Mouse (Mus musculus) stomach, embryonic 14.5 days (tissue): ENCODE data around the gene Arrb1. TPM values are rescaled to one million over a fixed set of nuclear protein-coding genes. Genes with fewer than 3 reads are reported as not detected.

Experiments used
- ATAC-seq: fragments of 200-750 bp; cut with Nextera tagmentation; 2 replicates; pipeline ENCODE4 v1.8.0; 2017; ENCODE audit warnings: low read depth, moderate TSS enrichment; ENCODE audit not compliant: insufficient number of reproducible peaks, insufficient read depth, low FRiP score
- H3K27ac ChIP-seq: fragments of 300-500 bp; sonication (generic); 2 replicates; pipeline ENCODE4 v1.5.1; 2014; ENCODE audit warnings: mild to moderate bottlenecking, low read length, moderate library complexity, mixed read lengths
- H3K27me3 ChIP-seq: fragments of 300-500 bp; sonication (generic); 2 replicates; pipeline ENCODE4 v1.6.1; 2014; ENCODE audit warnings: low read length, control low read depth, mixed read lengths; ENCODE audit not compliant: control insufficient read depth, insufficient read depth
- H3K36me3 ChIP-seq: fragments of 300-500 bp; sonication (generic); 2 replicates; pipeline ENCODE4 v1.6.1; 2014; ENCODE audit warnings: mild to moderate bottlenecking, control low read depth, low read length, moderate library complexity, mixed read lengths; ENCODE audit not compliant: control insufficient read depth, insufficient read depth
- H3K4me1 ChIP-seq: fragments of 300-500 bp; sonication (generic); 2 replicates; pipeline ENCODE4 v1.6.1; 2014; ENCODE audit warnings: low read length, control low read depth, mixed read lengths; ENCODE audit not compliant: control insufficient read depth, insufficient read depth
- H3K4me2 ChIP-seq: fragments of 300-500 bp; sonication (generic); replicated peaks from 2 replicates; pipeline ENCODE4 v1.6.1; 2014; ENCODE audit warnings: low read depth, low read length, control low read depth
- H3K4me3 ChIP-seq: fragments of 300-500 bp; sonication (generic); 2 replicates; pipeline ENCODE4 v1.5.1; 2014; ENCODE audit warnings: low read depth, low read length, control low read depth
- H3K9ac ChIP-seq: fragments of 300-500 bp; sonication (generic); replicated peaks from 2 replicates; pipeline ENCODE4 v1.6.1; 2014; ENCODE audit warnings: low read depth, mild to moderate bottlenecking, control low read depth, low read length, moderate library complexity, mixed read lengths
- H3K9me3 ChIP-seq: fragments of 300-500 bp; sonication (generic); 2 replicates; pipeline ENCODE4 v1.6.1; 2016; ENCODE audit warnings: low read depth, low read length, control low read depth; ENCODE audit not compliant: control insufficient read depth
- WGBS: fragments of 180-500 bp; shearing (Covaris S2); extraction: QIAGEN DNeasy Blood & Tissue Kit; methylation state at CpG from one replicate; pipeline ENCODE4 v1.1.7; 2014; 5-methylcytosine and 5-hydroxymethylcytosine counted together
- polyA plus RNA-seq: library from polyadenylated mRNA; unstranded; fragments of >200 nt; fragmentation: Nextera tagmentation; extraction: Ambion mirVana; gene quantifications from 2 replicates; pipeline ENCODE4 v1.2.1, GENCODE M21; 2014

The Arrb1 gene
- polyA plus RNA-seq, 1 experiment from 2014 or later: 5.4 TPM

DNA sequence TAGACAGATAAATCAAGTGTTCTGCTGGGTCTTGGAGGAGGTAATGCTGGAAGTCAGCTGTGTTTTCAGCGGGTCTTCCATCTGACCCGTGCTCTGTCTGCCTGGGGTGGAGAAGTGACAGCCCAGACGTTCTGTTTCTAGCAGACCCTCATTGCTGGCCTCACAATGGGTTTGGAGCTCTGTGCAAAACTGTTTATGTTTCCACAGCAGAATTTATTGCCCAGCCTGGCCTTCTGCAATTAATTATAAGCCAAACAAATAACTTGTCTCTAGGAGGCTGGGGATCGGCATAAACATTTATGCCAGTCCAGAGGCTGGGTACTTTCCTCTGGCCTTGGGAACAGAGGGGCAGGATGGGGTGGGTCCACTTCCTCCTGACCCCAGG lies 18.6 kb downstream of the Arrb1 start:
- H3K4me2 ChIP-seq: no peak overlapping the region
- H3K27ac ChIP-seq: peak overlapping the region; percentile 68; the same call in 1 of the 2 replicates
- ATAC-seq: no peak; the same call in 1 of the 2 replicates
- H3K9ac ChIP-seq: no peak overlapping the region
- no peaks in the 10 kb centered on the region for H3K27me3 ChIP-seq
- H3K4me3 ChIP-seq: no peak overlapping the region
- WGBS: 9% methylated on average over 4 of the region's 4 CpGs
- peaks cover 30% of the 10 kb centered on the region for H3K4me1 ChIP-seq
- H3K9me3 ChIP-seq: no peaks in the 10 kb centered on the region
- no peaks in the 10 kb centered on the region for H3K36me3 ChIP-seq

DNA sequence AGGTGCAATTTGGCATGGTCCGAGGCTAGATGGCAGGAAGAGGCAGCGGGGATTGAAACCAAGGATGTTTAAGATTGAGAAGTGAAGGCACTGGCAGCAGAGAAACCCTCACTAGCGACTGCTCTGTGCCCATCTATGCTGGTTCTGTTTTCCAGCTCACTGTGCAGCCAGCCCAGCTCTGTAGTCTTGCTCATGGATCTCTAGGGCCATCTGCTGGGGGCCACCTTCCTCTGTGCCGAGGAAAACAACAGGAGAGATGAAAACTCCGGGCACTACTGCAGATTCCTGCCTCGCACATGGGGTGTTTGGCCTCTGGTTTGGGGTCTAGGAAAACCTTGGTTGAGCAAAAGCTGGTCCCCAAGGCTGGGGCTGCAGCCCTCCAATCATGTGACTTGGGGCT lies 20.6 kb downstream of the Arrb1 start:
- Histone ChIP-seq H3K4me1 (peaks cover 40% of the 10 kb centered on the region), H3K4me3 (no peak overlapping the region), H3K9ac (no peak overlapping the region), H3K27me3 (no peaks in the 10 kb centered on the region), H3K27ac (no peak overlapping the region; the same call in 1 of the 2 replicates), H3K4me2 (no peak overlapping the region), H3K9me3 (no peaks in the 10 kb centered on the region), H3K36me3 (no peaks in the 10 kb centered on the region)
- ATAC-seq: peak; percentile 56; the same call in 1 of the 2 replicates
- 32% methylated on average over 6 of the region's 6 CpGs for WGBS

DNA sequence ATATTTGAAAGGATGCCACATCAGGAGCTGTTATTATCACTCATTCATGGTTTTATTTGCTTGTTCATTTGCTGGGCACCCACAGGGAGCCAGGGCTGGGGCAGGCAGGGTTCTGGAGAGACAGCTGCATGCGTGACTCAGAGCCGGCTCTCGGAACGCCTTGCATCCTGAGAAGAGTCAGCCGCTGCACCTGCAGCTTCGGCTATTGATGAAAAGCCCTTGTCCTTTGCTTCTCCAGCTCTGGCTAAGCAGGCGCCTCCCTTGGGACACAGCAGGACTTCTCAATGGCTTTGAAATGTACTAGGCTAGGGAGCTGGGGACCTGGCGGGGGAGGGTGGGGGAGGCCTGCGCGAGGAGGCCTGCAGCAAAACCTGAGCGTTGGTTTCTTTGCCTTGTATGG lies 23.8 kb downstream of the Arrb1 start:
- 32% methylated on average over 11 of the region's 11 CpGs for WGBS
- H3K36me3 ChIP-seq: no peaks in the 10 kb centered on the region
- H3K9ac ChIP-seq: no peak overlapping the region
- no peak overlapping the region for H3K4me3 ChIP-seq
- H3K27ac ChIP-seq: no peak overlapping the region
- no peak for ATAC-seq
- no peaks in the 10 kb centered on the region for H3K9me3 ChIP-seq
- H3K4me2 ChIP-seq: no peak overlapping the region; the same call in 1 of the 2 replicates
- H3K4me1 ChIP-seq: peaks cover 32% of the 10 kb centered on the region
- no peaks in the 10 kb centered on the region for H3K27me3 ChIP-seq

DNA sequence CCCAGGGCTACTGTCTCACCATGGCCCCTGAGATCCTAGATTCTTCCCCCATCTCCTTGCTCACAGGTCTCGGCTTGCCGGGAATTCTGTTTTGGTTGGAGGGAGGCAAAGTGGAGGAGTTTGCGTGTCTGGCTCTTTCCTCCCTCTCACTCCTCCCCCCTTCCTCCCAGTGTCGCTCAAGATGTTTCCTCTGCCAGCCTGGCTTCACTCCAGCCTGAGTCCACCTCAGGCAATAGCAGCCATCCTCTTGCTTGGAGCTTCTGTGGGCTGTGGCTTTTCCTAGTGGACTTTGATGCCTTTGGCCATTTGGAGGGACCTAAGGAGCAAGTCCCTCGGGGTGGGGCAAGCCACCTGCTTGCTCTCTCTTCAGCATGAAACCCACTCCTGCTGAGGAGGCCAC lies 27.2 kb downstream of the Arrb1 start:
- no peaks in the 10 kb centered on the region for H3K9me3 ChIP-seq

DNA sequence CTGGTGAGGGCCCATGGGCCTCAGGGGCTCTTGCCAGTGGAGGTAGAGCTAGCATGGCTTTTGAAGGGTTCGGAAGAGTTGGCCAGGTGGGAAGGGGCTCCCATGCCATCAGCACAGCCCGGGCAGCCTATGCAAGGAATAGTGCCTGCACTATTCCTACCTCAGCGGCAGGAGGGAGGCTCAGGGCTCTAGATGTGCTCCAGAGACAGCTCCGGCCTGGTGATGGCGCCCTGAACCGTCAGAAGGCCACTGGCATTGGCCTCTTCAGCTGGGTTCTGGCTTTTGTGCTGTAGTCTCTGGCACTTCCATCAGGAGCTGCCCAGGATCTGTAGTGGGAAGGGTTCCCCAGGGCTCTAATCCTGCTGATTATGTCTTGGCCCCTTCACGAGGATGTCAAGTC lies 28.0 kb downstream of the Arrb1 start:
- Histone ChIP-seq H3K4me3 (no peak overlapping the region), H3K9me3 (no peaks in the 10 kb centered on the region), H3K27ac (no peak overlapping the region), H3K9ac (no peak overlapping the region), H3K4me1 (peaks cover 35% of the 10 kb centered on the region), H3K36me3 (no peaks in the 10 kb centered on the region; the same call in 1 of the 2 replicates), H3K27me3 (no peaks in the 10 kb centered on the region), H3K4me2 (no peak overlapping the region)
- 64% methylated on average over 7 of the region's 7 CpGs for WGBS
- ATAC-seq: no peak

More for the DNA sequence above, 27.2 kb downstream of the Arrb1 start:
- WGBS: 26% methylated on average over 5 of the region's 5 CpGs
- Histone ChIP-seq H3K27ac (no peak overlapping the region; the same call in 1 of the 2 replicates), H3K4me1 (peaks cover 35% of the 10 kb centered on the region), H3K27me3 (no peaks in the 10 kb centered on the region), H3K4me3 (no peak overlapping the region), H3K36me3 (no peaks in the 10 kb centered on the region; the same call in 1 of the 2 replicates), H3K9ac (no peak overlapping the region), H3K4me2 (no peak overlapping the region)
- no peak for ATAC-seq

DNA sequence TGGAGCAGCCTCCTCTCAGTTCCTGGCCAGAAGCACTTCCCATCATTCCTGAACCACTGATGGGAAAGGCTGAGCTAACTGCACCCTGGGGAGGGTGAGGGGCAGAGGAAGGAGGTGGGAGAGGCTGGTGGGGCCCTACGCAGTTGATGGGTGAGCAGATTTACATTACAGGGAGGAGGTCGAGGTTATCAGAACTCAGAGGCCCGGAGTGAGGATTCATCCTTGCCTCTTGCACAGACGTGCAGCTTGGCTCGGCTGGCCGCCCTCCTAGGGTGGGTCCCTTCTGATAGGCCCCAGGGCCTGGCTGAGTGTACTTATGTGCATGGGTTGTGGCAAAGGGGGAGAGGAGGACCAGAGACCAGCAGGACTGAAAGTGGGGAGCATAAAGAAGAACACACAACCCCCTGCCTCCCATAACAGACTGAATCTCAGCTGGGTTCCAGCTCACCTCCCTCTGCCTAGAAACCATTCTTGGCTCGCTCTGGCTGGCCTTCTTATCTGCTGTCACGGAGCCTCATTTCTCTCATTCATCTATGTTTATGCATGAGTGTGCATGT lies 30.1 kb downstream of the Arrb1 start:
- H3K4me1 ChIP-seq: peaks cover 27% of the 10 kb centered on the region
- H3K27me3 ChIP-seq: no peaks in the 10 kb centered on the region
- H3K9me3 ChIP-seq: no peaks in the 10 kb centered on the region
- 20% methylated on average over 8 of the region's 8 CpGs for WGBS
- peak; percentile 78 for ATAC-seq
- H3K4me2 ChIP-seq: no peak overlapping the region
- no peak overlapping the region for H3K9ac ChIP-seq
- H3K4me3 ChIP-seq: no peak overlapping the region
- H3K36me3 ChIP-seq: no peaks in the 10 kb centered on the region; the same call in 1 of the 2 replicates
- no peak overlapping the region for H3K27ac ChIP-seq

DNA sequence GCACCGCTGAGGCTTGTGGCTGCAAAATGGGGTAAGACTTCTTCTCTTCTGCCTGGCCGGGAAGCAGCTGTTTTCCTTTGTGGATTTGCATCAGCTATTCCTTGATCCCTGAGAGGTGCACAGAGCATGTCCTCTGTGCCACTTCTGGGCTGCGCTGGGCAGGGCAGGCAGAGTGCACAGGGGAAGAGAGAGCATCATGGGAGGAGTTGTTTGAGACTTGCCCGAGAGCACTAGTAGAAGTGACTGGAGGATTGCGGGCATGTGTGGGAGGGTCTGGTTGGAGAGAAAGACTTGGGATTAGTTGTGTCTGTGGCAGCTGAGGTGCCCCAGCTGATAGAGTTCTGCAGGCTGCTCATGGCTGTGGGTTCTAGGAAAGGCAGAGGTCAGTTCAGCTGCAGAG lies 35.4 kb downstream of the Arrb1 start:
- Histone ChIP-seq H3K9me3 (no peaks in the 10 kb centered on the region), H3K9ac (no peak overlapping the region), H3K27ac (peak overlapping the region; percentile 10; the same call in 1 of the 2 replicates), H3K4me3 (no peak overlapping the region), H3K27me3 (no peaks in the 10 kb centered on the region), H3K36me3 (no peaks in the 10 kb centered on the region; the same call in 1 of the 2 replicates), H3K4me2 (no peak overlapping the region; the same call in 1 of the 2 replicates), H3K4me1 (peaks cover 12% of the 10 kb centered on the region)
- WGBS: 61% methylated on average over 5 of the region's 5 CpGs
- ATAC-seq: no peak

DNA sequence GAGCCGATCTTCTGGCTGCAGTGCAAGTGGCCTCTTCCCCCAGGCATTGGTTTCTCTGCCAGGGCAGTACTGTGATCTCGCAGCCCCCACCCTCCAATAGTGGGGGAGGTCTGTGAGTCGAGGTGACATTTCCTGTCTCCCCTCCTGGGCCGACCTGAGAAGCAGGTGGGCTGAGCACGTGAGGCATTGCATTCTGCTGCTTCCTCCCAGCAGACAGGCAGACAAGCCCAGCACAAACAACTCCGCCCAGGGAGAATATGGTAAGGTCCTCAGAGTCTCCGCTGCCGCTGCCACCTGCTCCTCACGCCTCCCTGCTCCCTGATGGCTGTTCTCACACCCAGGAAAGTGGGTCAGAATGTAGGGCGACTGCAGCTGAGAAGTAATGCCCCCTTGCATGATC lies 37.7 kb downstream of the Arrb1 start:
- Histone ChIP-seq H3K9ac (peak overlapping the region; percentile 25; the same call in 1 of the 2 replicates), H3K4me1 (peaks cover 11% of the 10 kb centered on the region; the same call in 1 of the 2 replicates)
- no peak for ATAC-seq

DNA sequence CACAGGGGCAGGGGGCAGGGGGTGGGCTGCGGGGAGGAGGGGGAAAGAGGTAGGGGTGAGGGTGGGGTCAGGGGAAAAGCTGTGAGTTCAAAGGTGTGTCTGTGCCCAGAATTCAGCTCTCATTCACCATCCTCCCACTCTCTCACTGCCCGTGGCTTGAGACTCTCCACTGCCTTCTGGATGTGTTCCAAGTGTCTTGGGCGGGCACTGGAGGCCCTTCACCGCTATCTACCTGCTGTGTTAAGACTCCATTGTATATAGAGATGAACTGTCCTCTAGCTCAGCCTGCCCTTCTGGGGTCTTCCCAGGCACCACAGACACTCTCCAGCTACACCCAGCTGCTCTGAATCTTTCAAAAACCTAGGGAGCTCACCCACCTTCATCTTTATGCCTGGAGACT lies 38.1 kb downstream of the Arrb1 start:
- H3K4me1 ChIP-seq: peaks cover 11% of the 10 kb centered on the region; the same call in 1 of the 2 replicates
- H3K4me3 ChIP-seq: no peak overlapping the region
- no peak overlapping the region for H3K9ac ChIP-seq
- H3K27ac ChIP-seq: no peak overlapping the region
- no peaks in the 10 kb centered on the region for H3K9me3 ChIP-seq
- ATAC-seq: no peak
- no peaks in the 10 kb centered on the region for H3K36me3 ChIP-seq
- no peaks in the 10 kb centered on the region for H3K27me3 ChIP-seq
- 54% methylated on average over 4 of the region's 4 CpGs for WGBS
- no peak overlapping the region for H3K4me2 ChIP-seq

More for the DNA sequence above, 37.7 kb downstream of the Arrb1 start:
- WGBS: 28% methylated on average over 10 of the region's 10 CpGs
- no peaks in the 10 kb centered on the region for H3K27me3 ChIP-seq
- no peak overlapping the region for H3K27ac ChIP-seq
- no peak overlapping the region for H3K4me3 ChIP-seq
- no peaks in the 10 kb centered on the region for H3K9me3 ChIP-seq
- H3K36me3 ChIP-seq: no peaks in the 10 kb centered on the region
- no peak overlapping the region for H3K4me2 ChIP-seq
